Mouse (Mus musculus) right cerebral cortex, postnatal 4 days (tissue): ENCODE results near the gene Fgf2.

Experiments used
- DNase-seq: peaks from one replicate; pipeline ENCODE4 v3.0.0-alpha.2; 2022

Gene Fgf2

GRCm38 (mm10) chr3:37418961-37419457 is 70.9 kb downstream of the Fgf2 start:
- peak; percentile 72 for DNase-seq

- DNase-seq, result peak; percentile 99
These were observed 71.4 kb downstream of the Fgf2 start, which contains the start of gene Spata5 for GRCm38 (mm10) chr3:37419458-37419991. Gene Spata5 (plus strand): TSS chr3:37419896.

GRCm38 (mm10) chr3:37420072-37420471 is 71.9 kb downstream of the Fgf2 start, which contains the start of gene Nudt6:
Gene Nudt6 (minus strand): TSS chr3:37420211.
- DNase-seq, result peak; percentile 98

- DNase-seq, result no peak
These were observed 72.5 kb downstream of the Fgf2 start for GRCm38 (mm10) chr3:37420641-37421040.

GRCm38 (mm10) chr3:37421179-37421578 is 73.0 kb downstream of the Fgf2 start:
- DNase-seq, result no peak

GRCm38 (mm10) chr3:37426069-37426468 is 77.9 kb downstream of the Fgf2 start:
- no peak for DNase-seq

GRCm38 (mm10) chr3:37430359-37430758 is 82.2 kb downstream of the Fgf2 start:
- DNase-seq, result no peak

- DNase-seq, result no peak
These were observed 91.6 kb downstream of the Fgf2 start for GRCm38 (mm10) chr3:37439770-37440169.

- DNase-seq, result no peak
These were observed 95.3 kb downstream of the Fgf2 start for GRCm38 (mm10) chr3:37443409-37443808.

- DNase-seq, result no peak
These were observed 107.8 kb downstream of the Fgf2 start for GRCm38 (mm10) chr3:37455992-37456391.
